Mouse (Mus musculus): Measurements from ENCODE around the gene Selenow. TPM values are rescaled to one million over a fixed set of nuclear protein-coding genes. Genes with fewer than 3 reads are reported as not detected.

Gene Selenow
- 654 and 733 TPM in 2 replicates for polyA plus RNA-seq (2016; fragmentation: Nextera tagmentation; extraction: Ambion mirVana)

DNA sequence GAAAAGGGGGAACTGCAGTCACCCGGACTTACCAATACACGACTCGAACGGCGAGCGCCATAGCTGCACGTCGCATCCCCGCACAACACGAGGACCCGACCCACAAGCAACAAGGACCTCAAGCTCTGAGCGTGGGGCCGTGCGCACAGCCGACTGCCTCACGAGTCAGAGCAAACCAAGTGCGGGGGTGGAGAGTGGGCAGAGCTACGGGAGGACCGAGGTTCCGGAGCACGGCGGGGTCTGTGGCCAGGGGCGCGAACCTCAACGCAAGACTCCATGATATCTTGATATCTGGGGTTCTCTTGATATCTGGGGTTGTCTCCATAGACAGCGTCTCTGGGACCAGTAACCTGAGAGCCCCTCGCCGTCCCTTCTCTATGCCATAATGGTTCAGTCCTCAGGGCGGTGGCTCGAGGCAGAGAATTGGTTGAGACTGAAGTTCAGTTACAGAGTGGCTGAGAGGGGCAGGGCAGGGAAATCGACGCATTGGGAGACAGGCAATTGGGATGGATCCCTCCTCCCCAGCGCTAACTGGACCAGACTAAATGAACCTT lies at the start of gene Selenow:
TSS of gene Selenow (minus strand) at position 183 of the 554 bp plus-strand sequence.
- peak; percentile 94 for DNase-seq (ENCODE audit: low spot score)
- Histone ChIP-seq H3K4me1 (peaks cover 21% of the 10 kb centered on the region), H3K27ac (peak within 1 kb of the TSS; percentile 93), H3K36me3 (peaks cover 36% of the 10 kb centered on the region), H3K9me3 (replicated peaks) (no peaks in the 10 kb centered on the region), H3K27me3 (ENCODE audit: low read depth, poor library complexity, severe bottlenecking) (no peaks in the 10 kb centered on the region), H3K4me3 (peak within 1 kb of the TSS; percentile 79)
- under 1% methylated on average over 33 of the region's 33 CpGs for WGBS

GRCm38 (mm10) chr7:15969674-15970073 lies 47.5 kb upstream of the Selenow start:
- 88% methylated on average over 3 of the region's 3 CpGs for WGBS
- H3K36me3 ChIP-seq = peaks cover 49% of the 10 kb centered on the region
- H3K27ac ChIP-seq = no peak overlapping the region
- DNase-seq (ENCODE audit: low spot score) = no peak
- H3K4me3 ChIP-seq = no peak overlapping the region
- H3K27me3 ChIP-seq (ENCODE audit: low read depth, poor library complexity, severe bottlenecking) = no peaks in the 10 kb centered on the region
- H3K9me3 ChIP-seq (replicated peaks) = 0 out of 2 replicates have a peak, but pooled peaks cover 2% of the 10 kb centered on the region
- 0 out of 2 replicates have a peak, but pooled peaks cover 5% of the 10 kb centered on the region for H3K4me1 ChIP-seq

DNA sequence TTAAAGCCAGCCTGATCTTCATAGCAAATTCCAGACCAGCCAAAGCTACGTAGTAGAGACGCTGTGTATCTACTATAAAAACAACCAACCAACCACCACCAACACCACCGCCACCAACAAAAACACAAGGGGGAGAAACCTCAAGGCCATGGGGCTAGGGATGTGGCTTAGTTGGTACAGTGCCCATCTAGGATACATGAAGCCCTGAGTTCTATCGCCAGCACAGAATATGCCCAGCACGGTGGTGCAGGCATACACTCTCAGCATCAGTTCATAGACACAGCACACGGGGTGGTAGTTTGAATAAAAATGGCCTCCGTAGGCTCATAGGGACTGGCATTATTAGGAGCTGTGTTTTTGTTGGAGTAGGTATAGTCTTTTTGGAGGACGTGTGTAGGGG lies 46.1 kb upstream of the Selenow start:
- WGBS = 88% methylated on average over 8 of the region's 8 CpGs
- Histone ChIP-seq H3K36me3 (peaks cover 35% of the 10 kb centered on the region), H3K4me1 (0 out of 2 replicates have a peak, but pooled peaks cover 5% of the 10 kb centered on the region), H3K27ac (no peak overlapping the region), H3K27me3 (ENCODE audit: low read depth, poor library complexity, severe bottlenecking) (no peaks in the 10 kb centered on the region), H3K9me3 (replicated peaks) (0 out of 2 replicates have a peak, but pooled peaks cover 2% of the 10 kb centered on the region), H3K4me3 (no peak overlapping the region)
- DNase-seq (ENCODE audit: low spot score) = no peak

GRCm38 (mm10) chr7:15967312-15967711 lies 45.1 kb upstream of the Selenow start, which contains the start of gene Ehd2:
Gene Ehd2, minus strand, starts transcription at chr7:15967567.
- Histone ChIP-seq H3K36me3 (peaks cover 25% of the 10 kb centered on the region), H3K27me3 (ENCODE audit: low read depth, poor library complexity, severe bottlenecking) (no peaks in the 10 kb centered on the region), H3K4me1 (peaks cover 15% of the 10 kb centered on the region), H3K9me3 (replicated peaks) (0 out of 2 replicates have a peak, but pooled peaks cover 2% of the 10 kb centered on the region), H3K27ac (0 out of 2 replicates have a peak within 1 kb of the TSS, but pooled peaks have one; percentile 22), H3K4me3 (peak within 1 kb of the TSS; percentile 44)
- peak; percentile 87 for DNase-seq (ENCODE audit: low spot score)
- 1% methylated on average over 22 of the region's 22 CpGs for WGBS

DNA sequence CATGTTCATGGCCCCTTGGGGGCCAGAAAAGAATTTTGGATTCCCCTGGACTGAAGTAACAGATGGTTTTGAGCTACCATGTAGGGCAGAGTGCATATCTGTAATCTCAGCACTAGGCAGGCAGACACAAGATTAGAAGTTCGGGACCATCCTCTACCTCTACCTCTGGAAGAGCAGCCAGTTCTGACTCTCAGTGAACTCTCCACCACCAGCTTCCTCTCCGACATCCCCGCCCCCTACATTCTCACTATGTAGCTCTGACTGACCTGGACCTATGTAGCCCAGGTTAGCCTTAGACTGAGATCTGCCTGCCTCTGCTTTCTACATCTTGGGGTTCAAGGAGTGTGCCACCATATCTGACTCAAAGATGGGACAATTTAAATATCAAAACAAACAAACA lies 44.3 kb upstream of the Selenow start:
- no peak overlapping the region for H3K27ac ChIP-seq
- no peaks in the 10 kb centered on the region for H3K27me3 ChIP-seq (ENCODE audit: low read depth, poor library complexity, severe bottlenecking)
- H3K4me1 ChIP-seq = peaks cover 18% of the 10 kb centered on the region
- 63% methylated on average over 3 of the region's 3 CpGs for WGBS
- no peak overlapping the region for H3K4me3 ChIP-seq
- 0 out of 2 replicates have a peak, but pooled peaks cover 4% of the 10 kb centered on the region for H3K9me3 ChIP-seq (replicated peaks)
- no peak for DNase-seq (ENCODE audit: low spot score)
- peaks cover 17% of the 10 kb centered on the region for H3K36me3 ChIP-seq

GRCm38 (mm10) chr7:15963798-15964652 lies 41.8 kb upstream of the Selenow start:
- Histone ChIP-seq H3K4me1 (peaks cover 22% of the 10 kb centered on the region), H3K36me3 (no peaks in the 10 kb centered on the region), H3K27ac (no peak overlapping the region), H3K27me3 (ENCODE audit: low read depth, poor library complexity, severe bottlenecking) (no peaks in the 10 kb centered on the region), H3K4me3 (no peak overlapping the region), H3K9me3 (replicated peaks) (0 out of 2 replicates have a peak, but pooled peaks cover 1% of the 10 kb centered on the region)
- no peak for DNase-seq (ENCODE audit: low spot score)
- WGBS = 87% methylated on average over 32 of the region's 32 CpGs

GRCm38 (mm10) chr7:15962311-15963288 lies 40.4 kb upstream of the Selenow start:
- peak overlapping the region; percentile 75 for H3K27ac ChIP-seq
- DNase-seq (ENCODE audit: low spot score) = no peak
- H3K36me3 ChIP-seq = no peaks in the 10 kb centered on the region
- H3K27me3 ChIP-seq (ENCODE audit: low read depth, poor library complexity, severe bottlenecking) = no peaks in the 10 kb centered on the region
- peaks cover 22% of the 10 kb centered on the region for H3K4me1 ChIP-seq
- H3K4me3 ChIP-seq = 0 out of 2 replicates have a peak overlapping the region, but pooled peaks have one; percentile 9
- WGBS = 40% methylated on average over 12 of the region's 12 CpGs
- 0 out of 2 replicates have a peak, but pooled peaks cover 1% of the 10 kb centered on the region for H3K9me3 ChIP-seq (replicated peaks)

- Histone ChIP-seq H3K9me3 (replicated peaks) (0 out of 2 replicates have a peak, but pooled peaks cover 1% of the 10 kb centered on the region), H3K27me3 (ENCODE audit: low read depth, poor library complexity, severe bottlenecking) (no peaks in the 10 kb centered on the region), H3K27ac (no peak overlapping the region), H3K36me3 (no peaks in the 10 kb centered on the region), H3K4me3 (no peak overlapping the region), H3K4me1 (peaks cover 17% of the 10 kb centered on the region)
- DNase-seq (ENCODE audit: low spot score) = no peak
- WGBS = 91% methylated on average over 7 of the region's 7 CpGs
These were observed 39.6 kb upstream of the Selenow start for GRCm38 (mm10) chr7:15961798-15962197.

DNA sequence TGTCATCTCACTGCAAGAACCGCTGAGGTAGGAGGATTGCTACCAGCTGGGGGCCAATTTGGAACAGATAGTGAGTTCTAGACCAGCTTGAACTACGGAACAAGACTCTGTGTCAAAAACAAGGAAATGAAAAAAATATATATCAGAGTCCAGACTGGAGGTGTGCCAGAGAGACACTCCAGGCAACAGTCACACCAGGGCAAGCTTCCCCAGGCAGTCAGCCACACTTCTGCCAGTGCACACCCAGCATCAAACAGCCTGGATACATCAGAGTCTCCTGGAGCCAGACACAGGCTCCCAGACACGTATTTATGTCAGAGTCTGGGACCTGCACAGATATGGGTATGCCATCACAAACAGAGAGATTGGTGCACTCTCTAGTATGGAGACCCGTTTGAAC lies 39.0 kb upstream of the Selenow start:
- no peak overlapping the region for H3K4me3 ChIP-seq
- no peaks in the 10 kb centered on the region for H3K27me3 ChIP-seq (ENCODE audit: low read depth, poor library complexity, severe bottlenecking)
- DNase-seq (ENCODE audit: low spot score) = no peak
- peaks cover 17% of the 10 kb centered on the region for H3K4me1 ChIP-seq
- 72% methylated on average over 4 of the region's 4 CpGs for WGBS
- no peaks in the 10 kb centered on the region for H3K36me3 ChIP-seq
- H3K9me3 ChIP-seq (replicated peaks) = 0 out of 2 replicates have a peak, but pooled peaks cover 1% of the 10 kb centered on the region
- no peak overlapping the region for H3K27ac ChIP-seq

DNA sequence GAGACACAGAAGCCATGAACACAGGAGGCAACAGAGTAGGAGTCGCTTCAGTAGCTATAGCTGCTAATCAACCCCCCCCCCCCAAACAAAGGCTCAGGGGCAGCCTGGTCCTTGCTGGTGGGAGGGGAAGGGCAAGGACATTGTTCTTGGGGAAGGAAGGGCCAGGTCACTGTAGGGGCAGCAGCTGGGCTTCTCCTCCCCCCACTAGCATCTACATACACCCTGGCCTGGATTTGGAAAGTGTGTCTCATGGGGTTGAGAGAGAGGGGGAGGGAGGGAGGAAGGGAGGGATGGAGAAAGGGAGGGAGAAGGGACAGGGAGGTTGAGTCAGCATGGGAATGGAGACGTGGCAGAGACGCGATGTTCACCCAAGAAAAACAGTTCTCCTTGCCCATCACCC lies 38.5 kb upstream of the Selenow start:
- H3K9me3 ChIP-seq (replicated peaks) = 0 out of 2 replicates have a peak, but pooled peaks cover 1% of the 10 kb centered on the region
- no peak for DNase-seq (ENCODE audit: low spot score)
- H3K36me3 ChIP-seq = no peaks in the 10 kb centered on the region
- no peak overlapping the region for H3K4me3 ChIP-seq
- 56% methylated on average over 4 of the region's 4 CpGs for WGBS
- peaks cover 17% of the 10 kb centered on the region for H3K4me1 ChIP-seq
- H3K27me3 ChIP-seq (ENCODE audit: low read depth, poor library complexity, severe bottlenecking) = peaks cover 3% of the 10 kb centered on the region
- H3K27ac ChIP-seq = no peak overlapping the region

DNA sequence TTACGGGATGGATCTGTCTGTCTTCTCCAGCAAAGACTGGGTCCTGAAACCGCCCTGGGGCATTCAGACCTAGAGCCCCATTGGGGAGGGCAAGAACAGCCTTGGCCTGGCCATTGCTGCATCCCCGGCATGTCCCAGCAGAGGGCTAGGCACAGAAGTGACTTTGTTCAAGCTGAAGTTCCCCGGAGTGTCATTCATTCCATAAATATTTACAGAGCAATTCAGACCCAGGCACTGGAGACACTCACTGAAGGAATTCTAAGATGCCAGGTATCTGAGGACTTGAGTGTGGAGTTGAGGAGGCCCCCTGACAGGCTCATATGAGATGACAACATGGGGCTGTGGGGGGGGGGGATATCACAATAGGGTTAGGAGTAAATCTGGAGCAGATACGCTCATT lies 33.9 kb upstream of the Selenow start:
- peaks cover 11% of the 10 kb centered on the region for H3K4me1 ChIP-seq
- peaks cover 16% of the 10 kb centered on the region for H3K27me3 ChIP-seq (ENCODE audit: low read depth, poor library complexity, severe bottlenecking)
- no peak overlapping the region for H3K27ac ChIP-seq
- no peak overlapping the region for H3K4me3 ChIP-seq
- 72% methylated on average over 5 of the region's 5 CpGs for WGBS
- no peaks in the 10 kb centered on the region for H3K9me3 ChIP-seq (replicated peaks)
- H3K36me3 ChIP-seq = no peaks in the 10 kb centered on the region
- DNase-seq (ENCODE audit: low spot score) = no peak

GRCm38 (mm10) chr7:15955509-15955908 lies 33.3 kb upstream of the Selenow start:
- Histone ChIP-seq H3K27me3 (ENCODE audit: low read depth, poor library complexity, severe bottlenecking) (peaks cover 16% of the 10 kb centered on the region), H3K27ac (0 out of 2 replicates have a peak overlapping the region, but pooled peaks have one; percentile 51), H3K36me3 (no peaks in the 10 kb centered on the region), H3K4me3 (peak overlapping the region; percentile 46), H3K9me3 (replicated peaks) (no peaks in the 10 kb centered on the region), H3K4me1 (peaks cover 8% of the 10 kb centered on the region)
- no peak for DNase-seq (ENCODE audit: low spot score)
- 15% methylated on average over 7 of the region's 7 CpGs for WGBS
